Mouse (Mus musculus): Measurements from ENCODE around the gene 8030411F24Rik. TPM values are rescaled to one million over a fixed set of nuclear protein-coding genes. Genes with fewer than 3 reads are reported as not detected.
A peak's percentile ranks its signal among the peaks of the same experiment; 100 is the strongest.

8030411F24Rik gene
- polyA plus RNA-seq (2015; fragmentation: Nextera tagmentation; extraction: Ambion mirVana), result not detected in 2 replicates

- no peak within 1 kb of the TSS for H3K27ac ChIP-seq (ENCODE audit: low read depth, low read length)
- no peak for ATAC-seq
Observed at GRCm38 (mm10) chr2:148781709-148782108, at the start of gene 8030411F24Rik. TSS of gene 8030411F24Rik (plus strand) at chr2:148782009.

GRCm38 (mm10) chr2:148732327-148733000 is 49.3 kb upstream of the 8030411F24Rik start, which contains the start of gene Napb:
TSS of gene Napb (minus strand) at chr2:148732467.
- ATAC-seq, result peak; percentile 98
- Histone ChIP-seq H3K9ac (ENCODE audit: low read depth, low read length) (peak within 1 kb of the TSS; percentile 63), H3K9me3 (ENCODE audit: control insufficient read depth) (no peaks in the 10 kb centered on the region), H3K4me2 (replicated peaks; ENCODE audit: low read depth) (peak within 1 kb of the TSS; percentile 98), H3K36me3 (ENCODE audit: control insufficient read depth, insufficient read depth) (no peaks in the 10 kb centered on the region), H3K27me3 (replicated peaks; ENCODE audit: control insufficient read depth, insufficient read depth, low read length) (no peaks in the 10 kb centered on the region), H3K4me3 (ENCODE audit: low read depth, low read length) (peak within 1 kb of the TSS; percentile 74), H3K27ac (ENCODE audit: low read depth, low read length) (no peak within 1 kb of the TSS), H3K4me1 (replicated peaks; ENCODE audit: control insufficient read depth, insufficient read depth, low read length) (no peaks in the 10 kb centered on the region)
- no peak for TF ChIP-seq CTCF (IDR thresholded peaks at IDR 0.05; ENCODE audit: low read depth)
- WGBS, result 4% methylated on average over 18 of the region's 18 CpGs

More at GRCm38 (mm10) chr2:148781709-148782108, at the start of gene 8030411F24Rik:
- no peak for TF ChIP-seq CTCF (IDR thresholded peaks at IDR 0.05; ENCODE audit: low read depth)
- Histone ChIP-seq H3K36me3 (ENCODE audit: control insufficient read depth, insufficient read depth) (no peaks in the 10 kb centered on the region), H3K9ac (ENCODE audit: low read depth, low read length) (no peak within 1 kb of the TSS), H3K27me3 (replicated peaks; ENCODE audit: control insufficient read depth, insufficient read depth, low read length) (no peaks in the 10 kb centered on the region), H3K9me3 (ENCODE audit: control insufficient read depth) (no peaks in the 10 kb centered on the region), H3K4me1 (replicated peaks; ENCODE audit: control insufficient read depth, insufficient read depth, low read length) (no peaks in the 10 kb centered on the region), H3K4me3 (ENCODE audit: low read depth, low read length) (no peak within 1 kb of the TSS), H3K4me2 (replicated peaks; ENCODE audit: low read depth) (no peak within 1 kb of the TSS)
- 13% methylated on average over 1 of the region's 1 CpGs for WGBS

- TF ChIP-seq CTCF (IDR thresholded peaks at IDR 0.05; ENCODE audit: low read depth), result no peak
- Histone ChIP-seq H3K9ac (ENCODE audit: low read depth, low read length) (no peak overlapping the region), H3K36me3 (ENCODE audit: control insufficient read depth, insufficient read depth) (no peaks in the 10 kb centered on the region), H3K9me3 (ENCODE audit: control insufficient read depth) (no peaks in the 10 kb centered on the region), H3K4me2 (replicated peaks; ENCODE audit: low read depth) (no peak overlapping the region), H3K4me1 (replicated peaks; ENCODE audit: control insufficient read depth, insufficient read depth, low read length) (no peaks in the 10 kb centered on the region), H3K4me3 (ENCODE audit: low read depth, low read length) (no peak overlapping the region), H3K27me3 (replicated peaks; ENCODE audit: control insufficient read depth, insufficient read depth, low read length) (no peaks in the 10 kb centered on the region), H3K27ac (ENCODE audit: low read depth, low read length) (no peak overlapping the region)
- WGBS, result 78% methylated on average over 3 of the region's 3 CpGs
- no peak for ATAC-seq
Observed at GRCm38 (mm10) chr2:148743001-148743400, 38.8 kb upstream of the 8030411F24Rik start.

GRCm38 (mm10) chr2:148743846-148744407 is 37.9 kb upstream of the 8030411F24Rik start:
- TF ChIP-seq CTCF (IDR thresholded peaks at IDR 0.05; ENCODE audit: low read depth), result no peak
- Histone ChIP-seq H3K9me3 (ENCODE audit: control insufficient read depth) (no peaks in the 10 kb centered on the region), H3K27ac (ENCODE audit: low read depth, low read length) (no peak overlapping the region), H3K4me1 (replicated peaks; ENCODE audit: control insufficient read depth, insufficient read depth, low read length) (no peaks in the 10 kb centered on the region), H3K27me3 (replicated peaks; ENCODE audit: control insufficient read depth, insufficient read depth, low read length) (no peaks in the 10 kb centered on the region), H3K4me3 (ENCODE audit: low read depth, low read length) (no peak overlapping the region), H3K36me3 (ENCODE audit: control insufficient read depth, insufficient read depth) (no peaks in the 10 kb centered on the region), H3K4me2 (replicated peaks; ENCODE audit: low read depth) (no peak overlapping the region), H3K9ac (ENCODE audit: low read depth, low read length) (no peak overlapping the region)
- WGBS, result 79% methylated on average over 3 of the region's 3 CpGs
- ATAC-seq, result no peak

GRCm38 (mm10) chr2:148750058-148750457 is 31.8 kb upstream of the 8030411F24Rik start, which contains the start of gene Cstl1:
TSS of gene Cstl1 (plus strand) at chr2:148750358.
- no peak within 1 kb of the TSS for H3K9ac ChIP-seq (ENCODE audit: low read depth, low read length)
- WGBS, result 76% methylated on average over 1 of the region's 1 CpGs
- no peaks in the 10 kb centered on the region for H3K36me3 ChIP-seq (ENCODE audit: control insufficient read depth, insufficient read depth)
- H3K4me1 ChIP-seq (replicated peaks; ENCODE audit: control insufficient read depth, insufficient read depth, low read length), result no peaks in the 10 kb centered on the region
- TF ChIP-seq CTCF (IDR thresholded peaks at IDR 0.05; ENCODE audit: low read depth), result no peak
- no peak within 1 kb of the TSS for H3K4me3 ChIP-seq (ENCODE audit: low read depth, low read length)
- no peak for ATAC-seq
- H3K9me3 ChIP-seq (ENCODE audit: control insufficient read depth), result no peaks in the 10 kb centered on the region
- no peak within 1 kb of the TSS for H3K27ac ChIP-seq (ENCODE audit: low read depth, low read length)
- H3K4me2 ChIP-seq (replicated peaks; ENCODE audit: low read depth), result no peak within 1 kb of the TSS
- no peaks in the 10 kb centered on the region for H3K27me3 ChIP-seq (replicated peaks; ENCODE audit: control insufficient read depth, insufficient read depth, low read length)

- Histone ChIP-seq H3K36me3 (ENCODE audit: control insufficient read depth, insufficient read depth) (no peaks in the 10 kb centered on the region), H3K27ac (ENCODE audit: low read depth, low read length) (no peak overlapping the region), H3K27me3 (replicated peaks; ENCODE audit: control insufficient read depth, insufficient read depth, low read length) (no peaks in the 10 kb centered on the region), H3K4me1 (replicated peaks; ENCODE audit: control insufficient read depth, insufficient read depth, low read length) (no peaks in the 10 kb centered on the region), H3K9ac (ENCODE audit: low read depth, low read length) (no peak overlapping the region), H3K9me3 (ENCODE audit: control insufficient read depth) (no peaks in the 10 kb centered on the region), H3K4me3 (ENCODE audit: low read depth, low read length) (peak overlapping the region; percentile 32; the same call in 1 of the 2 replicates), H3K4me2 (replicated peaks; ENCODE audit: low read depth) (peak overlapping the region; percentile 63)
- 13% methylated on average over 15 of the region's 15 CpGs for WGBS
- ATAC-seq, result peak; percentile 78
- peak; percentile 82 for TF ChIP-seq CTCF (IDR thresholded peaks at IDR 0.05; ENCODE audit: low read depth)
Observed at GRCm38 (mm10) chr2:148751893-148752813, 29.7 kb upstream of the 8030411F24Rik start.
